Mouse (Mus musculus) ovary, postnatal 10 days (tissue): Measurements from ENCODE around the gene Acer1.

ENCODE experiments used
- DNase-seq: peaks from one replicate; pipeline ENCODE4 v3.0.0; 2022; ENCODE audit warnings: low spot score

Gene Acer1

DNA sequence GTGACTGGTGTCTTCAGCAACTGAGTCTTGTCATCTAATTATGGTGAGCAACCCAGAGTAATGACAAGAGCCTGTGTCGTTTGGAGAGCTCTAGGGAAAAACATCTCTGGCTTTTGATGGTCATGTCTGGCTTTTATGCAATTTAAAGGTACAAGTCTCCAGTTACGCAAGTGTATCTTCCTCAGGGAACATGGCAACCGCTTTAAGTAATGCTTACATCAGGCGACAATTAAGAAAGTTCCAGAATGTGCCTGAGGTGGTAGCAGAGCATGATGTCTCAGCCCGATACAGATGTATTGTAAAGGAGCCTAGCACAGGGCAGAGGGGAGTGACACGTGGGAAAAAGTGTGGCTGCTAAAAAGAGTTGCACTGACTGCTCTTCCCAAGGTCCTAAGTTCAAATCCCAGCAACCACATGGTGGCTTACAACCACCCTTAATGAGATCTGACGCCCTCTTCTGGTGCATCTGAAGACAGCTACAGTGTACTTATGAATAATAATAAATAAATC is 7.0 kb upstream of the Acer1 start:
- DNase-seq, result no peak

DNA sequence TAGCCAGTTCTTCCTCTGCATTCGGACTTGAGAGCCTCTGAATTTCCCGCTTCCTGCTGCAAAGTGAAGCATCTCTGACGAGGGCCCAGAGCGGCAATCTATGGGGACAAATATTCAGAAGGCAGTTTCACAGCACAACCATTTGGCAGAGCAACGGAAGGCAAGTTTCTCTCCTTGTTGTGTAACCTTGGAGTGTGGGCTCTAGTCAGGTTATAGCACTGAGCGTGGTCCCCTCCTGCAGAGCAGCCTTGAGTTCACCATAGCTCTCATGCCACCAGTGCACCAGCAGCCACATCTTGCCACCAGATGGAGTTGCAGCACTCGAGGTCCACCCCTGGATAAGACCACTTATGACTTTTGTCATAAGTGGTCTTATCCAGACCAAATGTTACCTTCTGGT is 6.5 kb upstream of the Acer1 start:
- no peak for DNase-seq

DNA sequence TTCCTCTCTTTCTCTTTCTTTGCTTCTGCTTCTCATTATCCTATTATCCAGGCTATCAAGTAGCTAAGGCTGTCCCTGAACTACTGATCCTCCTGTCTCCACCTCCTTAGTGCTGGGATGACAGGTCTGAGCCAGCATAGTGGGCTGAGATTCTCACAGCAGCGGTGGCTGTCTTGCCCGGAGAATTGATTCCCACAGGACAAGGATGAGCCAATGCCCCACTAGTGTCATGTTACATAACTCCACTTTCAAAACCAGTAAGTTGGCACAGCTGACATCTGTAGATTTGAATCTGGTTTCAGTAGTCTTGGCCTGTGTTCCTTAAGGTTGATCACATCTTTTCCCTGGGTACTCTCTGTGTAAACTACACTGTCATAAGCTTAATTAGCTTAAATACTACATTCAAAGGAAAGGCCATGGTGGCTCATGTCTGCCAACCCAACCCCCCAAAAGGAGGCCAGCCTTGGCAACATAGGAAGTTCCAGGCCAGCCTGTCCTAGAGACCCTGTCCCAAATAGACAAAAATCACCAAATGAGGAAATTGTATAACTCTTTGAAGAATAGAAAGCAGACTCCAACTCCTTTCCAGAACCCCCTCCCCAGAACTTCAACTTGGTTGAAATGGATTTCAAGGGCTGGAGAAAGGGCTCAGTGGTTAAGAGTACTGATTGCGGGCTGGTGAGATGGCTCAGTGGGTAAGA is 4.3 kb upstream of the Acer1 start:
- no peak for DNase-seq

DNA sequence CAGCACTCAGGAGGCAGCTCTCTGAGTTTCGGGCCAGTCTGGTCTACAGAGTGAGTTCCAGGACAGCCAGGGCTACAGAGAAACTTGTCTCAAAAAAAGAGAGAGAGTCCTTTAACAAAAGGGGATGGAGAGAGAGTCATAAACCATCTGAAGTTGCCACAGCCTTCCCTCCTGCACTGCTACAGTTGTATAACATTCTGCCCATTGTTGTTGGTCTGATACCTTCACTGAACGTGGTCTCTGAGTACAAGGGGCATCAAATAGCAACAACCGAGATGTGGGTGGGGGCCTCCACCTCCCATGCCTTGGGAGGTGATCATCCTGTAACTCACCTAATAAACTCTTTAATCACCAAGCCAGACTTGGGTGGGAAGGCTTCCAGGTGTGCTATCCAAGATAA is 3.7 kb upstream of the Acer1 start:
- no peak for DNase-seq

DNA sequence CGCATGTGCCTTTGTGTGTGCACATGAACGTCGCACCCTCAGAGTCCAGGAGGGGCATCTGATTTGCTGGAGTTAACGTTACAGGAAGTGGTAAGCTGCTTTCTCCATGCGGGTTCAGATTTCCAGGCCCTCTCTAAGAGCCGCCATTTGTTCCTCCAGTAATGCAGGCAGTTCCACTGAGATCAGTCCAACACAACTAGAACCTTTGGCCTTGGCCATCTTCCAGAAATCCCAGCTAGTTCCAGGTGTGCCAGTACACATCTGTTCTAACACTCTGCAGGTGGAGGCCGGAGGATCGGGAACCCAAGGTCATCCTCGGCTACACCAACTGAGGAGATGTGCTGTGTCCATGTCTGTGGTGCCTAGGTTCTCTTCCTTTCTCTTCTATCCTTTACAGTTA is 3.0 kb upstream of the Acer1 start:
- no peak for DNase-seq

DNA sequence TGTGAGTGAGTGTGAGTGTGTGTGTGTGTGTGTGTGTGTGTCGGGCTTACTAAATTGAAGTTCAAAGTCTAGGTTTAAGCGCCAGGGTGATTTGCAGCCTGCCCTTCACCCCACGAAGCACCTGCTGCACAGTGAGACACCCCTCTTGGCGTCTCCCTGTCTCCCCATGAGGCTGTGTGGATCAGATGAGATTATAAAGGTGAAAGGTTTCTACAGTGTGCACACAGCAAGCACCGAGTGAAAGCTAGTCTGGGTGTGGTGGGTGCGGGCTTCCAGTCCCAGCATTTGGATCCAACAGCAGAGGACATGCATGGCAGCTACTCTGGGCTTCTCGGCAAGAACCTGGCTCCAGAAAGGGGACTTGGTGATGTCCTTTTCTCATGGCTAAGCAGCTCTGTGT is 877 bp downstream of the Acer1 start:
- no peak for DNase-seq

DNA sequence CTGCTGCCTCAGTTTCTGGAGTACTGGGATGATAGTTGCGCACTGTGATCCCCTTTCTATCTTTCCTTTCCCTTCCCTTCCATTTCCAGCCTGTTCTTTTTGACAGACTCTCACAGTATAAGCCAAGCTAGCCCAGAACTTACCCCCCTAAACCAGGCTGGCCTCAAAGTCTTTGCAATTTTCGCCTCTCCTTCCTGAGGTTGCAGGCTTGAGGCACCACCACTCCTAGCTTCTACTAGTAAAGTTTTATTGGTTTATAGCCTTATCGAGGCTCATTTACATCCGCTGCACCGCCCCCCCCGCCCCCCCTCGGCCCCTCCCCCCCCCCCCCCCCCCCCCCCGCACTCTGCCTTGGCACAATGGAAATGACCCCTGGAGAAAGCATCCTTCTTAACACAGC is 2.4 kb downstream of the Acer1 start:
- DNase-seq, result no peak

DNA sequence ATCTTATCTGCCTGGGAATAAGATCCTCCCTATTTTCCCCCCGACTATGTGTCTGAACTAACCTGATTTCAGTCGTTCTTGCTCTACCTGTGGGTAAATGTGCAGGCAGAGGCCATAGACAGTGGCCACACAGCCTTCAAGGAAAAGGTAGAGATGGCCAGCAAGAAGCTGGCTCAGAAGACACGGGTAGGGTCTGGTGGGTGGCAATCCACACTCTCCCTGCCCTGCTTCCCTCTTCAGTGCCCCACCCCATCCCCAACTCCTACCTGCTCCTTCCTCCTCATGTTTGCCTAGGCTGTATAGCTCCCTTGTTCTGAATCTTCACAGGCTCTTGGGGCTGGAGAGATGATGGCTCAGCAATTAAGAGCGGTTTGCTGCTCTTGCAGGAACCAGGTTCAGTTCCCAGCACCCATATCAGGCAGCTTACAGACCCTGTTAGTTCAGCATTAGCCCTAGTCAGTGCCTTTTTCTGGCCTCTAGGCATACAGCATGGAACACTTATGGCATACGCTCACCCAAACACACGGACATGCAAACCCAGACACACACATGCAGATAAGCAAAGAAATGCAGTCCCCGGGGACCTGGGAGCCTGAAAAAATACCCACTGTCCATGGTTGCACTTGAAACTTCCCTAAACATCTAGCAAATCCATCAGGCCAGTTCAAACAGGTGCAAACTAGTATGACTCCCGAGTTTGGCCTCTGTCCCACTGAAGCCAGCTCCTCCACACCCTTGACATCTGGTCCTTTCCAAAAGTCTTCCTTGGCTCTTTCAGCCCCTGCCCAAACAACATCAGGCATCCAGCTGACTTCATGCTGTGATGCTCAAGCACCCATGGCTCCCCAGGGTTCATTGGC is 5.2 kb downstream of the Acer1 start:
- no peak for DNase-seq

DNA sequence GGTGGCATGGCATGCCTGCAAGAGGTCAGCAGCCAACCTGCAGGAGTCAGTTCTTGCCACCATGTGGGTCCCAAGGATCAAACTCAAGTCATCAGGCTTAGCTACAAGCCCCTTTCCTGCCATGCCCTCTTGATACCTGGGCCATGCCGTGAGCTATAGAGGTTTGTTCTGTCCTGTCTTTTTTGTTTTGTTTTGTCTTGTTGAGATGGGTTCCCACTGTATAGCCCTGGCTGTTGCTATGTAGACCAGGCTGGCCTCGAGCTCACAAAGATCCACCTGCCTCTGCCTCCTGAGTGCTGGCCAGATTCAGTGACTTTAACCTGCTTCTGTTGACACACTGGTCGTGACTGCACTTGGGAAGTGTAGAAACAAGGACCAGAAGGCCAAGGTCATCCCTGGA is 6.5 kb downstream of the Acer1 start:
- no peak for DNase-seq

DNA sequence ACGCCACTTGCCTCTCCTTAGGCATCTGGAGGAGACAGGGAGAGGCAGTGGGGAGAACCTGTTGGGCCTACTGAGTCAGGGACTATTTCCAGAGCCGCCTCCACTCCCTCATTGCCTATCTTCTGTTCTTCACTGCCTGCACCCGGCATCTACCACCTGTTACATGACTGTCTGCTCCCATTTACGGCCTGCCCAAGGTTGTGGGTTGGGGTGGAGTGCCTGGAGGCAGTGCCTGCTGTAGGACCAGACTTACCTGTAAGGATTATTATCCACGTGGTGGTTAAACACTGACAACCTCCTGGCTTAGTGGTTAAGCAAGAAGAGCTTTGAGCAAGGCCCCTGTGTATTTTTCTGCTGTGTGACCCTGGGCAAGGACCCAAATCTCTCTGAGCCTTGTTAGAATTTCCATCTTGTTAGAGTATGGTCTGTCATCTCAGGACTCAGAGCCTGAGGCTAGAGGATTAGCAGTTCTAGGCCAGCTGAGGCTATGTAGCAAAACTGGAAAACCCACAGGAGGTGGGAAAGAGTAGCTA is 7.2 kb downstream of the Acer1 start:
- DNase-seq, result no peak

DNA sequence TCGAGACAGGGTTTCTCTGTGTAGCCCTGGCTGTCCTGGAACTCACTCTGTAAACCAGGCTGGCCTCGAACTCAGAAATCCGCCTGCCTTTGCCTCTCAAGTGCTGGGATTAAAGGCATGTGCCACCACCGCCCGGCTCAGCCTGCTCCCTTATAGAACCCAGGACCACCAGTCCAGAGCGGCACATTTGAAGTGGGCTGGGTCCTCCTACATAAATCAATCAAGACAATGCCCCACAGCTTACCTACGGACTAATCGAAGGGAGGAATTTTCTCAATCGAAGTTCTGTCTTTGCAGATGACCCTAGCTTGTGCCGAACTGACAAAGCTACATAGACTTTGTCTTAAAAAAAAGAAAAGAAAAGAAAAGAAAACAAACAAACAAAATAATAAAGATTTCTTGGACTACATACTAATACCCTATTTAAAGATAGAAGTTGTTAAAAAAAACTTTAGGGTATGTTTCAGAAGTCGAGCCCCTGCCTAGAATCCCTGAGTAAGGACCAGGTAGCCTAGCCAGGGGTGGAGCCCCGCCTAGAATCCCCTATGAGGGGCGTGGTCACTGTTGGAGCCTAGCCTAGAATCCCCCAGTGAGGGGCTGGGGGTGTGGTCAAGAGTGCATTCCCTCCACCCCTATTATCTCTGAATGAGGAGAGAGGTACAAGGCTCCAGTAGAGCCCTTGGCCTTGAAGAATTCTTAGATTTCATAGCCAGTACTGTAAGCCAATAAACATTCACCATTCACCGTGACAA is 7.8 kb downstream of the Acer1 start:
- DNase-seq, result no peak

DNA sequence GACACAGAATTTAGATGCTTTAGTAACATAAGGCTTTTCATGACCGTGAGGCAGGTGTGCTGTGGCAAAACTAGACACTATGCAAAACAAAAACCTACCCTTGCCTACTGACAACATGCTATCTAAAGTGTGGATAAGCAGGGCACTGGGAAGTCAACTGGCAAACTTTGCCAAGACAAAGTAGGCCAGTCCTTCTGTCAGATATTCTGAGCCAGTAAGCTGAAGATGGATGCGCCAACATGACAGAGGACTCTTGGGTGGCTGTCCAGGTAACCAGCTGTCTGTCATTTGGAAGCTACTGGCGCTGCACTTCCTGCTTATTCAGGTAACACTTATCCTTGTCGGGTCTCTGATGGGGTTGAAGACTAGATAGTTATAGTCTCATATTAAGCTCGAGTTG is 11.8 kb downstream of the Acer1 start:
- DNase-seq, result no peak

DNA sequence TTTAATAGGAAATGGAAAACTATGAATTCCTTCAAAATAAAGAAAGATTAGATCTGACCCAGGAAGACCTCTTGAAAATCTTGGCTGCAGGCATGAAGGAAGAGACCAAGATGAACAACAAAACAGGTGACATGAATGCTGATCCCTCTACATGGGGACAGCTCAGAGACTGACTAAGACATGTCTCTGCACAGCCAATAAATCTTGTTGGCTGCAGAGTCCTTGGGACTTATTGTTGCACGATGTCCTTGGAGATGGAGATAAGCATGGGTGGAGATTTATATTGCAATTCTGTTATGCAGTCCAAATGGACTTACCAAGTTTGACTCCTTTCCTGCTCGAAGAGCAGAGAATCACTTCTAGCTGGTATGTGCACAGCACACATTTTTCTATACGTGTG is 12.6 kb downstream of the Acer1 start:
- no peak for DNase-seq

DNA sequence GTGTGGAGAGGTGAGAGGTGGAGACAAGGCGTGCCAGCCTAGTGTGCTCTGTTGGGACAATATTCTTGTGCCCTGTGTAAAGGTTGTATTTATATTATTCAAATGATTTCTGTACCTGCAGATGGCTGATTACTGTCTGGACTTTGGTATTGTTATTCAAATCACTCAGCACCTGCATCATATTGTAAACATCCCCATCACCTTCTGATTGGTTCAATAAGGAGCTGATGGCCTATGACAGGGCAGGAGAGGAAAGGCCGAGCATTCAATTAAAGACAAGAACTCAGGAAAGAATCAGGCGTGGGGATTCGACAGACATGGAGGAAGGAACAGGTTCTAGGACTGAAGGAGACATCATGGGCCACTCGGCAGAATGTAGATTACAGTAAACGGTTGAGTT is 18.3 kb downstream of the Acer1 start:
- no peak for DNase-seq

DNA sequence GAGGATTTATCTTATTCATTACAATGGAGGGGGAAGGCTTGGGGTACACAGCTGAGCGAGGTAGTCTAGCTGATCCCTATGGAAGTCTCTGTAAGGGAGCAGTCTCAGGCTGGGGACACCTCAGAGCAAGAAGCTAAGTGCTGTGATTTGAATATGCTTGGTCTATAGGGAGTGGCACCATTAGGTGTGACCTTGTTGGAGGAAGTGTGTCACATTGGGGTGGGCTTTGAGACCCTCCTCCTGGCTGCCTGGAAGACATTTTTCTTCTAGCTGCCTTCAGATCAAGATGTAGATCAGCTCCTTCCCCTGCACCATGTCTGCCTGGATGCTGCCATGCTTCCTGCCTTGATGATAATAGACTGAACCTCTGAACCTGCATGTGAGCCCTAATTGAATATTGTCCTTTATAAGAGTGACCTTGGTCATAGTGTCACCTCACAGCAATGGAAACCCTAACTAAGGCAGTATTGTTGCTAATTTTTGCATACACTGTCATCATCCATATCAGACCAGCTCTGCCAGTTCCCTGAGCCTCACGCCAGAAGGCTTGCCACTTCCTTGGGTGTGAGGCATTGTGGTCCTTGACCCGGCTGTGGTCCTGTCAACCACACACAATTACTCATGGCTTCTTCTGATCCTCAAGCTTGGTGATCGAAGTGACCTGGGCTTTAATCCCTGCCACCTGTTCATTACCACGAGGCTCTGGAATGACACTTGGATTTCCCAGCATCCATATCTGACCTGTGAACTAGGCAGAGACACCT is 19.1 kb downstream of the Acer1 start:
- no peak for DNase-seq

DNA sequence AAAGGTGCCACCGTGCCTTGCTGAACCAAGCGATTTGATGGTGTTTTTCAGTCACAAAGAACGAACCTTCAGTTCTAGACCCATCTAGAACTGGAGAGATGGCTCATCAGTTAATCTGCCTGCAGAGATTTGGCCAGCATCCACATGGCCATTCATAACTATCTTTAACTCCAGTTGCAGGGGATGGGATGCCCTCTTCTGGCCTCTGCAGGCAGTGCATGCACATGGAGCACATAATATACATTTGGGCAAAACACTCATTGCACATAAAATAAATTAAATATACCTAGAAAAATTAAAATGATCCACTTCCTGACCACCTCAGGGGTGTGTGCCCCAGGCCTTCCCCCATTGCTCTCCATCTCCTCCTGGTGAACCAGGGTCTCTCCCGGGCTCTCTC is 20.0 kb downstream of the Acer1 start:
- no peak for DNase-seq

DNA sequence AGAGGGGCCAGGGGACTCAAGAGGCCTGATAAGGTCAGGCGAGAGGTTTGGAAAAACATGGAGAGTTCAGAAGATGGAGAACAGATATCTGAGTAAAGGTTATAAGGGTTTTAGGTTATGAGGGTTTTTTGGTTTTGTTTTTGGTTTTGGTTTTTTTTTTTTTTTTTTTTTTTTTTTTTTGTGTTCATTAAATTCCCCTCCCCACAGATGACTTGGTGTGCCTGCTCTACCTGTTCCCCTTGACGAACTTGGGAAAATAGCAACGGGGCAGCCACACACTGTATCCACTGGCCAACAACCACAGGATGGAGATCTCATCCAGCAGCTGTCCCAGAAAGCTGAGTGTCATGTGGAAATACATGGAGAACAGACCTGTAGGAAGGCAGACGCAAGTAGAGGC is 23.3 kb downstream of the Acer1 start:
- no peak for DNase-seq

DNA sequence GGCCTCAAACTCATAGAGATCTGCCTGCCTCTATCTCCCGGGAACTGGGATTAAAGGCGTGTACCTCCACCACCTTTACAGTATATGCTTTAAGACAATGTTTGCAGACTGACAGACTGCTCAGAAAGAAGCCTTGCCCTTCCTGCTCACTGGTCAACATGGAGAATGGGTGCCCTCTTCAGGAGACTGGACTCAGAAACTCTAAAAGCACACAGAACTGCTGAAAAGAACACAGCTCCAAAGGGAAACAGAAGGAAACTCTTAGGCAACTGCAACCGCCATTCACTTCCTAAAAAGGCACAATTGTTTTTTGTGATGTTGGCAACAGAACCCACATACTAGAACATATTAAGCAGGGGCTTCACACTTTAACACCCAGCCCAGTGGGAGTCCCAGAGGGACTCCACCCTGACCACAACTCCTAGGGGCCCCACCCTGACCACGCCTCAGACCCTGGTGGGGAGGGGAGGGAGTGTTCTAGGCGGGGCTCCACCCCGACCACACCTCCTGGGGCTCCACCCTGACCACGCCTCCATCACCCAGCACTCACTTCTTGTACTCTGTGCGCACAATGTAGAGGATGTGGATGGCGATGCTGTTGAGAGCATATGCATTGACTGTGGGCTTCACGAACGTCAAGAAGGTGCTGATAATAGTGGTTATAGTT is 24.0 kb downstream of the Acer1 start:
- DNase-seq, result no peak

DNA sequence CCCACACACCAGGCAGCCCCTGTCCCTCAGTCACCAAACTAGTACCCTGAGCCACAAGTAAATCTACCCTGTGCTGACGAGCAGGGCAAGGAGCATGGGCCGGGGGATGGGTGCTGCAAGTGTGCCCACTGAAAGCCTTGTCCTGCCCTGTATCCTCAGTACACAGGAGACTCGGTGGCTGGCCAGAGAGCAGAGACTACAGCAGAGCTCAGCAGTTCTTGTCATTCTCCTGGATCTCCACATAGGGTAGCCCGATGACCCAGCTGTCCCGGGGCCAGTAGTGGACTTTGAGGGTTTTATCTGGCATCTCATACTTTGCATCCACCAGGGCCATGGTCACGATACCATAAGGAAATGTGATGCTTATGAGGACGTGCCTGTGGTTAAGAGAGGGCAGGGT is 27.1 kb downstream of the Acer1 start:
- DNase-seq, result no peak

DNA sequence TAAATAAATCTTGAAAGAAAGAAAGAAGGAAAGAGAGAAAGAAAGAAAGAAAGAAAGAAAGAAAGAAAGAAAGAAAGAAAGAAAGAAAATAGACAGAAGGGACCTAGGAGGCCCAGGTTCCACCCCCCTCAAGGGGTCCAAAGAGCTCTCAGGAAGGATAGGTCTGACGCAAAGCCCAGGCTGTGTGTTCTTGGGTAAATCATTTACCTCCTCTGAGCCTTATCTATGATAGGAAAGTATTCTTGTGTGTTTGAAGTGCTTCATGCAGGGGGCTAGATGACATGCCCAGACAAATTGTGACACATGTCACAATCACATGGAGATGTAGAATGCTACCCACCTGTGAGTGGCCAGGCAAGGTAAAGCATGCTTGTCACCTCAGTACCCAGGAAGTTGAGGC is 29.3 kb downstream of the Acer1 start:
- no peak for DNase-seq

DNA sequence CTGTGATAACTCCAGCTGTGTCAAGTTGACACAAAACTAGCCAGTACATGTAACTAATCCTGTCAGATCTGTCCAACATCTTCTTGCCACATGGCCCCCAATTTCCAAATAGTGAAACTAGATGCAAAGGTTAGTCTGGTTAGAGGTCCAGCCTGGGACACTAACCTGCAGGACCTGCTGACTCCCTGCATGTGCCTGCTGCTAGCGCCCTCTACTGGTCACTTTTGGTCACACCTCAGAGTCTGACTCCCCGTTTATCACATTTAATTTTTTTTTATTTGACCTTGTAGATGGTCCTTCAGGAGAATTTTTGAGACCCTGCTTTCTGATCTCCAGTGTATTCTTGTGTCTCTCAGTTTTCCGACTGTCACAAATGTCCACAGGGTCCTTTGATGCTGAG is 31.0 kb downstream of the Acer1 start:
- no peak for DNase-seq
